Mouse (Mus musculus): ENCODE results near the gene Plcxd1. TPM values are rescaled to one million over a fixed set of nuclear protein-coding genes. Genes with fewer than 3 reads are reported as not detected.
"Not testable (repeated sequence)": the region's sequence is repeated elsewhere in the genome, so short reads cannot be mapped to it uniquely, and the experiment has no call there.

Gene Plcxd1
- polyA plus RNA-seq, 1 experiment: 5.5 TPM

DNA sequence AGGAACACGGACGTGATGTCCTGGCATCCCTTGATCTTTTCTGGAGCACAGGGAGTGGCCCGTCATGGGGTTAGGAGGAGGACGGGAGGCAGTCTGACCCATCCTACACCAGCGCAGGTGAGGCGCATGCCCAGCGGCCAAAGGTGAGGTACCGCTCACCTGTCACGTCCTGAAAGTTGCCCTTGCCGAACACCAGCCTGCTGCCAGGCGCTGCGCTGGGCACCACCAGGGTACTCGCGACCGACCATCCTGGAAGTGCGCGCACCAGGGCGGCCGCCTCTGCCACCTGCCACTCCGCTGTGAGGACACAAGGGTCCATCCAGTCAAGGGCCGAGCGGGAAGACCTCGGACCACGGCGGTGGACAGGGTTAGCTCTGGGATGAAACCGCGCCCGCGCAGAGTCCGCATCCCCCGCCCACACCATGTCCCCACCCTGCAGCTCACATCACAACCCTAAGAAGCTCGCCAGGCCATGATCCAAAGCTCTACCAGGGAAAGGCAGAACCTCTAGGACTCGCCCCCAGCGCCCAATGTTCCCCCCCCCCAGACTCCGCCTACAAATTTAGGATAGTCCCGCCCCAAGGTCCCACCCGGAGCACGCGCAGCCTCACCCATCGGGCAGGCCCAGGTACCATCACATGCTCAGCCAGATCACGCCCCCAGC is 7.3 kb downstream of the Plcxd1 start:
- no peak for DNase-seq (ENCODE audit: low read depth)

- no peak for DNase-seq (ENCODE audit: low read depth)
Measured at GRCm38 (mm10) chr5:110107581-110108304, 8.0 kb downstream of the Plcxd1 start, which contains the start of gene Gtpbp6. TSS of gene Gtpbp6 (minus strand) at chr5:110108197.

DNA sequence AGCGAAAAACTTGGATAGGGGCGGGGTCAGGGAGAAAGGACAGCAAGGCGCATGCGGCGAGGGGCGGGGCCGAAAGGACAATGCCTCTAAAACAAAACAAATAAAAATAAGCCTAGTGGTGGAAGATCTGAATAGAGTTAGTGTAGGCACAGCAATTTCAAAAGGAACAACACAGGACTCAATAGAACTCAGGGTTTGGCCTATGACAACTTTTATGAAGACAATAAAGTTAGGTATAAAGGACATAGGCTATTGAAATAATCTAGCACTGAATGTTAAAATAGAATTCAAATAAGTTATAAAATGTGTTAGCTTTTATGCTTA is 8.5 kb downstream of the Plcxd1 start:
- no peak for DNase-seq (ENCODE audit: low read depth)

DNA sequence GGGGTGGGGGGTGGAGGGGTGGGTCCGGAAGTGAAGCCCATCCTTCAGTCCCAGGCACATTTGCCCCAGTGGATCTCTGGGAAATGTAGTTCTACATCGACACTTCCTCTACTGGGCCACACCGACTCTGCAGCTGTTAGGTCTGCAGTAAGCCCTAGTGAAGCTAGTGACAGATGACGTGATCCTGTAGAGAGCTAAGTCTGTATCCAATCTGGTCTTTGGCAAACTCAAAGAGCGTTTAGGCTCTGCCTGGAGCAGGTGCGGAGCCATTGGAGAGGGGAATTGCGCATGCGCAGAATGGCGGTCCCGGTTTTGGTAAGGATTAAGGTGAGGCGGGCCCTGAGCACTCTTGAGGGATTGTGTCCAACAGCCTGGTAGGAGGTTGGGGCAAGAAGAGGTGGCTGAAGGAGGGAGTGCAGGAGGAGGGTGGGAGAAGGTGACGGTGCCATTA is 10.2 kb downstream of the Plcxd1 start, which contains the start of gene Zfp605:
Gene Zfp605, plus strand, starts transcription at position 102 of the 451 bp plus-strand sequence.
- DNase-seq (ENCODE audit: low read depth): no peak

DNA sequence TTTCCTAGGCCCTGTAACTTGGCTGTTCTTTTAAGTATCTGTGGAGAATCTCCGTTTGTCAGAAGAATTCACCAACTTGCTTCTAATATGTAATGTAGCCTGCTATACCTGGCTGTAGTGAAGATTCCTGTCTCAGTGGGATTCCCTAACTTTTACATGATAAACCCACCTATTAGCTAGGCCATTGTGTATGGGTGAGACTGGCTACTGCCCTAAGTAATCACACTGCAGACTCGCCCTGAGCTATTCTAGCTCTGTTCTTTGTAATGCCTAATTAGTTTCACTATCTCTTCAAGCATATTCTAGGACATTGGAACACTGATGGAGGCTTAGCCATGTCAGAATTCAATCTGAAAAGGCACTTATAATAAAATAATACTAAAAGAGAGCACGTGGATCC is 22.6 kb downstream of the Plcxd1 start:
- DNase-seq (ENCODE audit: low read depth): not testable (repeated sequence)

DNA sequence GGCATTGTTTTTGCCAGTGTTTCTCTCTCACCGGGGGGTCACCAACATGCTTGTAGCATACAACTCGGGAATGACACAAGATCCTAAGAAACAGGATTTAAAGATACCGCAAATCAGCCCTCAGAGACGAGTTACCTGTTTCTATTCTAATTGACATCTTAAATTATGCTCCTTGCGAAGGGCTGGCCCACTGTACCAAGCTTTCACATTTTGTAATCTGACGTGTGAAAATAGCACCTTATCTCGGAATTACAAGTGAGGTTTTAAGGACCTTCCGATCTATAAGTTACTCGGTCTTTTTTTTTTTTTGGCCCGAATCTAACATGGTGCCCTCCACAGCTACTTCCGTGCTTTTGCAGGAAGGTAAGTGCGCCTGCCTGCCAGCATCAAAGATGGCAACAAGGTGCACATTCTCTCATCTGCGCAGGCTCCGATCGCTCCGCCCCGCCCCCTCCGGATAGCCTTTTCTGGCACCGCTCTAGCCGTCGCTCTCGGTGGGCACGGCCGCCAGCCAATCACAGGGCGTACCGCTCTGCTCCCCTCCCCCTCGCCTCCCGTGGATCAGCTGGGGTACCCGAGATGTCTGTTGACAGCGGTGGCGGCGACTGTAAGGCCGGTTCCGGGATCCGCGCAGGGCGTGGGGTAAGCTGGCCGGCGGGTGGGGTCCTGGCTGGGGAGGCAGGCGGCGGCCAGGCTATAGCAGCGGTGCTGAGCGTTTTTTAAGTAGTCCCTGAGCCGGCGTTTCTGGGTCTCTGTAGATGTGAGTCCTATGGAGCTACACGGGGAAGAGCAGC is 35.7 kb downstream of the Plcxd1 start, which contains the start of gene Chfr:
Gene Chfr, plus strand, starts transcription at position 550 of the 794 bp plus-strand sequence.
- peak; percentile 78 for DNase-seq (ENCODE audit: low read depth)

- DNase-seq (ENCODE audit: low read depth): no peak
Measured at GRCm38 (mm10) chr5:110136087-110136464, 36.3 kb downstream of the Plcxd1 start.

DNA sequence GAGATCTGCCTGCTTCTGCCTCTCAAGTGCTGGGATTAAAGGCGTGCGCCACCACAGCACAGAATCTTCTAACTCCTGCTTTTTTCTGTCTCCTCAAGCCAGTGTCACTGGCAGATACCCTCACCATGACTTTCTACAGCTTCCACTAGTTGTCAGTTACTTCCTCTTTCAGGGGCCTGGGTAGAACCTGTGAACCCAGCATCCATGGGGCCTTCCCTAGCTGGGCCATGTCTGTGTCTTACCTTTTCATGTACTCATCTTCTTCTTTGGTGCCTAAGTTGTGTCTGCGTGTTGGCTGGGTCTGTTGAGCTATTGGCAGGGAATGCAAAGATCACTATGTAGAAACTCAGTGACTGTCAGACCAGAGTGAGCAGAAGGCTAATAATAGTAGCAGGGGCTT is 38.0 kb downstream of the Plcxd1 start:
- no peak for DNase-seq (ENCODE audit: low read depth)

DNA sequence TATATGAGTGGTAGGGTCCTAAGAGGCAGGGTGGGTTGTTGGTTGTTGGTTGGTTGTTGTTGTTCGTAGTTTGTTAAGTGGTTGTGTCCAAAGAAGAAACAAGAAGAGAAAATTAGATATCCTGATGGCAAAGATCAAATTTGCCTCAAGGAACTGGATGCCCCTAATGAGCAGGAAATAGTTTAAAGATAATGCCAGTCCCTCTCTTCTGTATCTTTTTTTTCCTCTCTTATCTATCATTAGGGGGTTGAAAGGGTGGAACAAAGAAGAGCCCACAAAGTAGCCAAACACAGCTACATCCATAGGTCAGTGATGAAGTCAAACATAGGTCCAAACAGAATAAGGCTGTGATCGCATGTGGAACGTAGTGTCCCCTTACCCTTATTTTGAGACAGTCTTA is 39.6 kb downstream of the Plcxd1 start:
- DNase-seq (ENCODE audit: low read depth): no peak

DNA sequence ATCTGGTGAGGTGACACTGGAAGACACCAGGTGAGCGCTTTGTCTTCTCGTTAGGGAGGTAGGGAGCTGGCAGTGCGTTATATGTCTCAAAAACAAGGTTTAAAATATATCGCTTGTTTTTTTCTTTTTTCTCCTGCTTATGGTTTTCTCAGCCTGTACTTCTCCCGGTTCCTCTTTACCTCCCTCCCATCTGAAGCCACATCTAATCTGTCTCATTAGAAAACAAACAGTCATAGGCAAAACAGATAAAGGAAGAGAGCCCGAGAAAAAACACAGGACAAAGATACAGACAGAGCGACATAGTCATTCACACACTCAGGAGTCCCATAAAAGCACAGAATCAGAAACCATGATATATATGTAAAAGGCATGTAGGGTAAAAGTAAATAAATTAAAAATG is 40.7 kb downstream of the Plcxd1 start:
- DNase-seq (ENCODE audit: low read depth): no peak

DNA sequence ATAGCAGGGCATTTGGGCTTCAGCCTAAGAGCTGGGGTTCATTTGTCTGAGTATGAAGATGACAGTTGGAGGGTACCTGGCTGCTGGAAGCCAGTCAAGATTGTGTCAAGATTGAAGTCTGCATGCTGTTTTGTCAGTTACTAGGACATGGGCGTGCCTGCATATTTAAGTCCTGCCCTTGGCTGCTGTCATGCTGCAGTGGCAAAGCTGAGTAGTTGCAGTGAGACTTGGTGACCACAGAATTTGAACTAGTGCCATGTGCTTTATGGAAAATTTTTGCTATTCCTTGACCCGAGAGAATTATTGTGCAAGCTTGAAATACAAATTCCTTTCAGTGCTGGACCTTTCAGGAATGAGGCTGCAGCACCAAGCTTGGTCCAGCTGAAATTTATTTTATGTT is 42.5 kb downstream of the Plcxd1 start:
- no peak for DNase-seq (ENCODE audit: low read depth)

DNA sequence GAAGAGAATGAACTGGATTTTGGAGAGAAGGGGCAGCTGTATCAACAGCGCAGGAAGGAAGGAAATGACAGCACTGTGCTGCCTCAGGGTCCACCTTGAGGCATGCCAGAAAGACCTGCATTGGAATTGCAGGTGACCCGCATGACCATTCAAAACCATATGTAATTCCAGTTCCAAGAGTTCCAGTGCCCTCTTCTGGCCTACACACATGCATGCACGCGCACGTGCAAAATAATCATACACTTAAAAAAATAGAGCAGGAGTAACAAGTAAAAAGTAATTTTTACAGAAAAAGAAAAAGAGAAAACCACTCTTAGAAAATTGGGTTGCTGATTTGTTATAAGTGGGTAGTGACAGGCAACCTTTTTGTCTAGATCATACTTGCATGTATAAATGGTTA is 43.2 kb downstream of the Plcxd1 start:
- DNase-seq (ENCODE audit: low read depth): no peak

Other genes with a start within 250 kb of the Plcxd1 start
- 1.7 and 2.3 TPM in 2 replicates for gene Gm15446, start 176.6 kb upstream of the Plcxd1 start, polyA plus RNA-seq (2012; rRNA removed)
- 8.7 and 10.1 TPM in 2 replicates for gene Zfp932, start 103.4 kb upstream of the Plcxd1 start, polyA plus RNA-seq (2012; rRNA removed)
- 0.15 TPM in 2 replicates for gene Gm17655, start 27.5 kb upstream of the Plcxd1 start, polyA plus RNA-seq (2012; rRNA removed)
- gene Gm35315, start 5.5 kb upstream of the Plcxd1 start, polyA plus RNA-seq (2012; rRNA removed): 0.08 and 0.18 TPM in 2 replicates
- gene Gtpbp6, start 8.2 kb downstream of the Plcxd1 start, polyA plus RNA-seq (2012; rRNA removed): 65.3 and 74.9 TPM in 2 replicates
- 1.9 and 2.1 TPM in 2 replicates for gene Zfp605, start 10.1 kb downstream of the Plcxd1 start, polyA plus RNA-seq (2012; rRNA removed)
- gene Chfr, start 35.9 kb downstream of the Plcxd1 start, polyA plus RNA-seq (2012; rRNA removed): 42.0 and 46.5 TPM in 2 replicates
- 14.3 and 15.1 TPM in 2 replicates for gene Golga3, start 76.7 kb downstream of the Plcxd1 start, polyA plus RNA-seq (2012; rRNA removed)
- 11.2 and 11.7 TPM in 2 replicates for gene Ankle2, start 131.0 kb downstream of the Plcxd1 start, polyA plus RNA-seq (2012; rRNA removed)
- gene Pgam5, start 169.9 kb downstream of the Plcxd1 start, polyA plus RNA-seq (2012; rRNA removed): 21.6 and 26.3 TPM in 2 replicates
- gene Pxmp2, start 186.2 kb downstream of the Plcxd1 start, polyA plus RNA-seq (2012; rRNA removed): 24.1 and 28.5 TPM in 2 replicates
- 4.3 and 4.5 TPM in 2 replicates for gene Pole, start 186.3 kb downstream of the Plcxd1 start, polyA plus RNA-seq (2012; rRNA removed)
- gene P2rx2, start 243.2 kb downstream of the Plcxd1 start, polyA plus RNA-seq (2012; rRNA removed): 62.2 and 62.9 TPM in 2 replicates
- gene Lrcol1, start 244.8 kb downstream of the Plcxd1 start, polyA plus RNA-seq (2012; rRNA removed): 265 and 353 TPM in 2 replicates

Measured in gonadal fat pad, adult 2 months (tissue).